Mouse (Mus musculus): ENCODE results near the gene Hsdl1.

Gene Hsdl1

GRCm38 (mm10) chr8:119574437-119575365 lies at the start of gene Hsdl1, which contains the start of gene Dnaaf1:
Hsdl1 (minus strand) TSS chr8:119575183.
Dnaaf1 (plus strand) TSS chr8:119575235.
- peak; percentile 96 for DNase-seq

DNA sequence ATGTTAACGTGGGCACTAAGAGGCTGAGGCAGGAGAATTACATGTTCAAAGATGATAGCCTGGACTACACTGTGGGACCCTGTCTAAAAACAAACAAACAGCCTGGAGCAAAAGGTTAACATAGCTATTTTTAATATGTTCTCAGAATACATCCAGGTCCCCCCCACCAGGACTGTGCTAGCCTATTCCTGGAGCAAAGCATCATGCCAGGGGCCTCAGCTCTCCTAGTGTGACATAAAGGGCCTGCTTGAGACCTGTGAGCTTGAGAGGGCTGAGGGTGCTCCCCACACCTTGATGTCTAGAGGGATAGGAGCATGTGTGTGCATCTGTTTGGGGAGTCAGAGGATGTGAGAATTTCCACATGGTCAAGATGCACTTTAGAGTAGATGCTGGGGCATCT lies 48.8 kb upstream of the Hsdl1 start:
- no peak for DNase-seq

GRCm38 (mm10) chr8:119623061-119623460 lies 48.1 kb upstream of the Hsdl1 start:
- DNase-seq = no peak

DNA sequence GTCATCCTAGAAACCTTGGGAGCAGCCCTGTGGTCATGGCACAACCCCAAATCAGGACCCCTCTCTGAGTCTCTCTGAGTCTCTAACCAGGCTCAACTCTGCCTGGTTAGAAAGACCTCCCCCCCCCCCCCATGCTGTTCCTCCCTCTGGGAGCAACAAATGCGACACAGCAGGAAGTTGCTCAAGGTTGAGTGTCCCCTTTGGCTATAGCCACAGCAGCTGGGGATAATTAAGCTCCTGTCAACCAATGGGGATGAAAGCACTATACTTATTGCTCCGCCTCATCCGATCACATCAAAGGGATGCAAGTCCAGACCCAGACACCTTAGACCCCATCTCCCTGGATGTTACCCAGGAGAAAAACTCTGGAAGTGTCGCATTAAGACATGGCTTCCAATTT lies 47.6 kb upstream of the Hsdl1 start:
- no peak for DNase-seq

- DNase-seq = no peak
Measured at GRCm38 (mm10) chr8:119620848-119621465, 46.0 kb upstream of the Hsdl1 start.

DNA sequence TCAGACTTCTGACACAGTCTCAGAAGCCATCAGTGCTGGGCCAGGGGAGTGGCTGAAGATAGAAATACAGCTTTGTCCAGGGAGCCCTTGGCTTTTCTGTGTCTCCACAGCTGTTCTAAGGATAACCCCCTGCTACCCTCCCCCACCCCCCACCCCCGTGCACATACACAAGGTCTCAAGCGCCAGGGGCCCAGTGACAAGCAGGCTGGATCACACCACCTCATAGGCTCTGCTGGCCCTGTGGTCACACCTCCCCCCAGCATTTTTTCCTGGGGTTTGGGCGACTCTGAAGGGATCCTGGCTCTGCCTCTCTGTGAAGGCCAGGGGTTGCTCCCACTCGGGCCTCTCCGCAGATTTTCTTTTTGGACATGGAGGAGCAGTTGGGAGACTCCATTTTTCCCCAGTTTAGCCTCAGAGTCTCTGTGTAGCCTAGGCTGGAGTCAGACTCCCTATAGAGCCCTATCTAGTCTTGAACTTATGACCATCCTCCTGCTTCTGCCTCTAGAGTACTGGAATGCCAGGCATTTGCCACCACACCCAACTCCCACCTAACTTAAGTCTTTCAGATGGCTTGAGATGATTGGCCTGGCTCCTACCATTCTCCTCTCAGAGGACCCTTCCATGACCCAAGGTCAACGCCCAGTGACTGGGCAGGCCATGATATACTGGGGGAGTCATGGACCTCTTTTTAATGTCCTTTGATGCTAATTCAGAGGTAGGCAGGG lies 45.3 kb upstream of the Hsdl1 start:
- no peak for DNase-seq

DNA sequence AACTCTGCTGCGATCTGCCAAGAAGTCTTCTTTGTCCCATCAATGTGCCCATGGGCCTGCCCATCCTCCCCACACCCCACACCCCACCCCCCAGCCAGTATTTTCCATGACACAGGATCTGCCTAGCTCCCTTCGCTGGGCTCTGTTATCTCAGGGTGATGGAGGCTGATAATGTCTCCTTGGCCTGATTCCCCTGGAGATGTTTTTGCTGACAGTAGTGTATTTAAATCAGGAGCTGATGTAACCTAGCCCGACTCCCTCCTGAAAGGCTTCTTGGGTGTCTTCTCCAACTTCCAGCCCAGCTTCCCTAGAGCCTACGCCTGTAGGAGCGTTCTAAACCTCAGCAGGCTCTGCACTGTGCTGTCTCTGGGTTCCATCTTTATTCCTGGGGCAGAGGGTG lies 43.9 kb upstream of the Hsdl1 start:
- DNase-seq = no peak

- no peak for DNase-seq
Measured at GRCm38 (mm10) chr8:119617586-119617985, 42.6 kb upstream of the Hsdl1 start.

DNA sequence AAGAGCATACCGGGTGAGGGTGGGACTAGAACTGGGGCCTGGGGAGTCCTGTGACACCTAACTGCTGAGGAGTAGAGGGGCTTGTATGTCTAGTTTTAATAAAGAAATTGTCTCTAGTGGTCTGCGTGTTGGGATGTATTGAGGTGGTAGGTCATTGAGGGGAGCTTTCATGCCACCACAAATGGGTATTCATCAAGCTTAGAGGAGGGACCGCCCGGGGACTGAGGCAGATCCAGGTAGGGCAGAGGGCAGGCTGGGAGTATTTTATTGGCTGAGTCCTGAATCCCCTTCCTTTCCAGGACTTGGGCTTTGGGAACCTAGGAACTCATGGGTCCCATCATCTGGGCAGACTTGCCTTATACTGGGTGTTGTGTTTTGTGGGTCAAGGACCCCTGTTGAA lies 41.8 kb upstream of the Hsdl1 start:
- DNase-seq = no peak

DNA sequence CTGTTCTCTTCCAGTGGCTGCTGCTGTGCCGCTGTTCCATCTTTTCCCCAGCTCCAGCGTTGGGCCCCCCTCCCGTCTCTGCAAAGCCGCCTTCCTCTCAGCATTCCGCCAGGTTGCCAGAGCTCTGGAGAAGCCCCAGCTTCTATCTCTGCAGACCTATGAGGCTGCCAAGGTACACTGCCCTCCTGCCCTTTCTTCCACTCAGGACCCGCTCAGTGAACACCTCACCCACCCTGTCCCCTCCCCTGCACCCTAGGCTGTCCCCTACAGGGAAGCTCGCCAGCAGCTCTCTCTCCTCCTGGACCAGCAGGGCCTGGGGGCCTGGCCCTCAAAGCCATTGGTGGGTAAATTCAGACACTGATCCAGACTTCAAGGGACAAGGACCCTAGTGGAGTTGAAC lies 41.4 kb upstream of the Hsdl1 start:
- no peak for DNase-seq

DNA sequence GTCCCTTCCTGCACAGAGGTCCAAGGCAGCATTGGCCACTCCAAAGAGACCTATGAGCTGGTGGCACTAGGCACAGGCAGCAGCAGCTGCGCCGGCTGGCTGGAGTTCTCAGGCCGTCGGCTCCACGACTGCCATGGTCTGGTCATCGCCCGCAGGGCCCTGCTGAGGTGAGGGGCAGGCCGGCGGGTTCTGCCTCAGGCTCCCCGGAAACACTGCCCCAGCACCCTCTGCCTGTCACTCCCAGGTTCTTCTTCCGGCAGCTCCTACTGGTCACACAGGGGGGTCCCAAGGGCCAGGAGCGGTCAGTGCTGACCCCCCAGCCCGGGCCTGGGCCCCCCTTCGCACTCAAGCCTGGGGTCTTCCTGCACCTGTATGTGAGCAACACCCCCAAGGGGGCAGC lies 40.1 kb upstream of the Hsdl1 start:
- no peak for DNase-seq

DNA sequence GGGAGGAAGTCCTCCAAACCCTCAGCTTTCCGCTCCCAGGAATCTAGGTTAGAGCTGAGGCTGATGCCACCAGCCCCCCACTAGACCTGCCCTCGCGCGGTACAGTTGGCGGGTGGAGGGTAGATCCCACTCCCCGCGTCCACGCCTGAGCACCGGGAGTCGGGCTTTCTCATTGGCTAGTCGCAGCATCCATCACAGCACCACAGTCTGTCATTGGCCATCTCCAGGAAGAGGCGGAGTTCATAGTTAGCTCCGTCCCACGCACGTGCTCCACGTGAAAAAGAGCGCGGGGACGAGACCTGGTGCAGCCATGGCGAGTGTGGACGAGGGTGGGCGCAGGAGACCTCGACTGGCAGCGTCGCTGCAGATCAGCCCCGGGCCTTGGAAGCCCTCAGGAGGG lies 37.5 kb upstream of the Hsdl1 start, which contains the start of gene Adad2:
Adad2 (plus strand) TSS at position 277 of the 400 bp plus-strand sequence.
- no peak for DNase-seq

GRCm38 (mm10) chr8:119606224-119606623 lies 31.2 kb upstream of the Hsdl1 start:
- DNase-seq = no peak

DNA sequence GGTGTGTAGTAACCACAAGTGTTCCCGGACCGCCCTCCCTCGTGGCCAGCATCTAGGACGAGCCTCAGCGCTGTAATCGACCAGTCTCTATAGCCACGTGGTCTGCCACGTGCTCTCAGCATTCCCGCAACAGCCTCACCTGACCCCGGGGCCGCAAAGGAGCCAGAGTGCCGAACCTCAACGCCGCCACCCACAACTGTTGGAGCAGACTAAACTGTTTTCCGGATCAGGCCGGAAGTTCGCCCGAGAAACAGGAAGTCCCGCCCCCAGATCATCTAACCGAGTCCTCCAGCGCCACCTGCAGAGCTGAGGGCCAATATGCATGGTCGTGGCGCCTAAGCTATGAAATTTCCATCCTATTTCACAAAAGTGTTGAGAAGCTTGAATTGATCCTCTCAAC lies 30.0 kb upstream of the Hsdl1 start, which contains the start of gene Taf1c:
Taf1c (minus strand) TSS at position 227 of the 400 bp plus-strand sequence.
- DNase-seq = peak; percentile 97

- DNase-seq = no peak
Measured at GRCm38 (mm10) chr8:119604398-119604803, 29.4 kb upstream of the Hsdl1 start.

- no peak for DNase-seq
Measured at GRCm38 (mm10) chr8:119603771-119604170, 28.8 kb upstream of the Hsdl1 start.

GRCm38 (mm10) chr8:119591456-119591855 lies 16.5 kb upstream of the Hsdl1 start:
- DNase-seq = peak; percentile 86

DNA sequence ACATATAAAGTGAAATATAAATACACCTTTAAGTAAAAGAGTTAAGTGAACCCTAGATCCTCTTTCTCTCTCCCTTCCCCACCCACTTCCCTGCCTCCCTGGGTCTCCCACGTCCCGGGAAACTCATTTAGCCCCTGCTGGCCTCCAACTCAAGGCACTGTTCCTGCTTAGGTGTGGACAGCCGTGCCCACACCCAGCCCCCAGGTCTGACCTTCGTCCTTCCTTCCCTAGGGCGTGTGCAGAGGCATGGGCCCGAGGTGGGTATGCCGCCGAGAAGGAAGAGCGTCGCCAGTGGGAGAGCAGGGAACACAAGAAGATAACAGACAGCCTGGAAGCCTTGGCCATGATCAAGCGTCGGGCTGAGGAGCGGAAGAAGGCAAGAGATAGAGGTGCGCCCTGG lies 15.4 kb upstream of the Hsdl1 start:
- no peak for DNase-seq

DNA sequence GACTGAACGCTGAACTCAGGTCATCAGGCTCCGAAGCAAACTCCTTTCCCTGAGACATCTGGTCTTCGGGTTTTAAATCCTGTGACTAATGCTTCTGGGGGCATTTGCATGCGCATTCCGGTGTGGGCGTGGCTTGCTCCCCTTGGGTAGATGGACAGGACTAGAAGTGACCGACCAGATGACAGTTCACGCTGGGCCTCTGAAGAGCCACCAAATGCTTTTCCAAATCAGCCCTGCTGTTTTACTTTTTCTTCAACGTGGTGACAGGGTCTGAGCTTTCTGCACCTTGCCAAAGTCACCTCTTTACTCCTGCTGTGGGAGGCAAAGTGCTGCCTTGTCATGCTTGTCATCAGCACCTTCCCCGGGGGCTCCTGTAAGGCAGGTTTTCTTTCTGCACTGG lies 13.9 kb upstream of the Hsdl1 start:
- no peak for DNase-seq

- no peak for DNase-seq
Measured at GRCm38 (mm10) chr8:119588321-119588720, 13.3 kb upstream of the Hsdl1 start.

DNA sequence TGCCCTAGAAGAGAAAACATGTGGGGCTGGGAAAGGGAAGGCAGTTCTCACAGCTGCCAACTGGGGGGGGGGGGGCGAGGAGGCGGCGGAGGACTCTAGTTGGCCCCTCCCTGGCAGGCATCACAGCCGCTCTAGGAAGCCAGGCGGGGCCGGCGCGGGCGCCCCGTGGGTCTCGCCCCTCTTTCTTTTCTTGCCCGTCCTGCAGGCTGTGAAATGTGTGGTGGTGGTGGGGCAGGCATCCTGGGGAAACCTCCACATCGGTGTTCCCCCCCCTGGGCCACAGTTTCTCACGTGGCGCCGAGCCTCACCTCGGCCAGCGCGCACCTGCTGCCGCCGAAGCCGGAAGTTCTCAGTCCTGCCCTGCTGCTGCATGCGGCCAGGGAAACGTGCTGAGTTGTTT lies 10.9 kb upstream of the Hsdl1 start:
- DNase-seq = no peak

DNA sequence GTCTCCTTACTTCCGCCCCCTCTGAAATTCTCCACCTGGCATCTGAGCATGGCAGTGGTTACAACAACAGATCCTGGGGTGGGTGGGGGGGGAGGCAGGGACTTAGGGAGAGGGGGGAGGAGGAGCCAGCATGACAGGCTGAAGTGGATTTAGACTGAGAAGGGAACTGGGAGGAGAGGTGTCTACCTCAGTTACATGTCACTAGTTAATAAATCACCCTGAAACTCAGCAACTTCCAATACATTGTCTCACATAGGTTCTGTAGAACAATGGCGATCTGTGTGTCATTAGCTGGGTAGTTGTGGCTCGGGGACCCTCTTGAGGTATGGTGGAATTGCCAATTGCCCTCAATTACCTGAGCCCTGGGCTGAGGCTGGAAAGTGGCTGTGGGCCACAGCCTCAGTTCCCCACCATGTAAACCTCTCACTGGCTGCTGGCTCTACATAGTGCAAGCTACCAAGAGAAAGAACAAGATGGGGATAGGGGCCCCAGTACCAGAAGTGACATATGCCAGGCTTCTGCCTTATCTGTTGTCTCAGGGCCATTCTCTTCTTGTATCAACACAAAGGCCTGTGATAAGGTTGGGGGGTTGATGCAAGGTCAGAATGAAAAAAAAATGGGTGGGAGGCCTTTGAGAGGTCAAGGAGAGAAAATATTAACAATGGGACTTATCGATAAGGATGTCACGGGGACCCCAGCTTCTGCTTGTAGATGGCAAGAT lies 5.6 kb upstream of the Hsdl1 start:
- no peak for DNase-seq

- no peak for DNase-seq
Measured at GRCm38 (mm10) chr8:119579096-119579495, 4.1 kb upstream of the Hsdl1 start.
